Mouse (Mus musculus) intestine, embryonic 15.5 days (tissue): ENCODE data around the gene Dennd4b. TPM values are rescaled to one million over a fixed set of nuclear protein-coding genes. Genes with fewer than 3 reads are reported as not detected.

Experiments used
- polyA plus RNA-seq: library from polyadenylated mRNA; unstranded; fragments of >200 nt; fragmentation: Nextera tagmentation; extraction: Ambion mirVana; gene quantifications from 2 replicates; pipeline ENCODE4 v1.2.1, GENCODE M21; 2015

Gene Dennd4b
- polyA plus RNA-seq, 1 experiment from 2014 or later = 2.3 TPM

Other genes with a start within 250 kb of the Dennd4b start
- gene 4933434E20Rik, start 213.5 kb upstream of the Dennd4b start, polyA plus RNA-seq = 188 TPM in 2 replicates
- gene Ubap2l, start 212.6 kb upstream of the Dennd4b start, polyA plus RNA-seq = 141 and 164 TPM in 2 replicates
- 562 and 582 TPM in 2 replicates for gene Tpm3, start 192.5 kb upstream of the Dennd4b start, polyA plus RNA-seq
- gene Nup210l, start 161.1 kb upstream of the Dennd4b start, polyA plus RNA-seq = 0.25 and 0.33 TPM in 2 replicates
- gene Rps27, start 51.5 kb upstream of the Dennd4b start, polyA plus RNA-seq = 1,458 and 1,499 TPM in 2 replicates
- gene Rab13, start 51.5 kb upstream of the Dennd4b start, polyA plus RNA-seq = 23.1 and 23.5 TPM in 2 replicates
- gene Jtb, start 33.6 kb upstream of the Dennd4b start, polyA plus RNA-seq = 111 and 113 TPM in 2 replicates
- gene Creb3l4, start 21.7 kb upstream of the Dennd4b start, polyA plus RNA-seq = 10.7 and 14.5 TPM in 2 replicates
- gene Slc39a1, start 17.0 kb upstream of the Dennd4b start, polyA plus RNA-seq = 114 and 119 TPM in 2 replicates
- gene Crtc2, start 11.0 kb upstream of the Dennd4b start, polyA plus RNA-seq = 18.6 and 19.0 TPM in 2 replicates
- 9.0 and 9.7 TPM in 2 replicates for gene Gatad2b, start 28.0 kb downstream of the Dennd4b start, polyA plus RNA-seq
- 10.6 and 12.4 TPM in 2 replicates for gene Slc27a3, start 124.8 kb downstream of the Dennd4b start, polyA plus RNA-seq
- gene Ints3, start 168.4 kb downstream of the Dennd4b start, polyA plus RNA-seq = 28.6 and 29.8 TPM in 2 replicates
- 5.7 and 6.2 TPM in 2 replicates for gene Npr1, start 200.7 kb downstream of the Dennd4b start, polyA plus RNA-seq
- 146 and 157 TPM in 2 replicates for gene Ilf2, start 210.9 kb downstream of the Dennd4b start, polyA plus RNA-seq
- gene Snapin, start 225.8 kb downstream of the Dennd4b start, polyA plus RNA-seq = 69.8 and 74.0 TPM in 2 replicates
- gene Chtop, start 244.3 kb downstream of the Dennd4b start, polyA plus RNA-seq = 117 and 125 TPM in 2 replicates
- 82.3 and 109 TPM in 2 replicates for gene S100a1, start 249.2 kb downstream of the Dennd4b start, polyA plus RNA-seq
- 35.6 and 36.3 TPM in 2 replicates for gene S100a13, start 249.2 kb downstream of the Dennd4b start, polyA plus RNA-seq